Mouse (Mus musculus): ENCODE data around the gene Asna1. TPM values are rescaled to one million over a fixed set of nuclear protein-coding genes. Genes with fewer than 3 reads are reported as not detected.
A peak's percentile ranks its signal among the peaks of the same experiment; 100 is the strongest.

The Asna1 gene
- 10 to 100 TPM; 82.3 to 85.2 TPM for total RNA-seq (2021)

- peak; percentile 85 for DNase-seq
Observed at GRCm38 (mm10) chr8:85025098-85025932, at the start of gene Asna1. Asna1 (minus strand) TSS chr8:85025281.

DNA sequence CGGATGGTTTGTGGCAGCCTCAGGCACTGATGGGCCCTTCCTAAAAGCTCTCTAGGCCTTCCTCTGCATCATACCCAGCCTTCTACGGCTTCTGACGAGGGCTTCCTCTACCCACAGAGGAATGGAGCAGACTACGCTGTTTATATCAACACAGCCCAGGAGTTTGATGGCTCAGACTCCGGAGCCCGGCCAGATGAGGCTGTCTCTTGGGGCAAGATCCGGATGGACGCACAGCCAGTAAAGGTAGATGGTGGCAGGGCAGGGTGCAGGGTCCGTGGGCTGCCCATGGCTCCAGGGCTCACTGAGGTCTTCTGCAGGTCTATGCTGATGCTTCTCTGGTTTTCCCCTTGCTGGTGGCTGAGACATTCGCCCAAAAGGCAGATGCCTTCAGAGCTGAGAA, 49.5 kb upstream of the Asna1 start:
- DNase-seq, result no peak

- DNase-seq, result no peak
Observed at GRCm38 (mm10) chr8:85074167-85074566, 49.1 kb upstream of the Asna1 start.

GRCm38 (mm10) chr8:85073041-85073612, 48.0 kb upstream of the Asna1 start:
- no peak for DNase-seq

DNA sequence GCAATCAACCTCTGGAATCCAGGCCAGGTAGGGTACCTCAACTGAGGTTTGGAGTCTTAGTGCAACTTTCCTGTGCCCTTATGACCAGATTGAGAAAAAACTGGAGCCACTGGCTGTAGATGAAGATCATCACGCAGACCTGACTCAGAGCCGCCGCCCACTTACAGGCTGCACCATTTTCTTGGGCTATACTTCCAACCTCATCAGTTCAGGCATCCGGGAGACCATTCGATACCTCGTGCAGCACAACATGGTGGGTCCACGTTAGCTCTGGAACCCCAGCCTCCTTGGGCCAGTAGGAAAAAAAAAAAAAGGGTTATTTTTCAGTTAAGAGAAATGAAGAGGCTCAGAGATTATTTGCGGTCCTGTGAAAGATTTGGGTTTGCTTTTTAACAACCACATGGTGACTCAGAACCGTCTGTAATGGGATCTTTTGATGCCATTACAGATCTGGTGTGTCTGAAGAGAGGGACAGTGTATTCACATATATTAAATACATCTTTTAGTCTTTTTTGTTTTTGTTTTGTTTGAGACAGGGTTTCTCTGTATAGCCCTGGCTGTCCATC, 47.4 kb upstream of the Asna1 start:
- no peak for DNase-seq

- peak; percentile 92 for DNase-seq
Observed at GRCm38 (mm10) chr8:85071514-85072281, 46.6 kb upstream of the Asna1 start, which contains the start of gene Dhps. Dhps (plus strand) TSS chr8:85071757.

- DNase-seq, result no peak
Observed at GRCm38 (mm10) chr8:85071041-85071440, 46.0 kb upstream of the Asna1 start.

DNA sequence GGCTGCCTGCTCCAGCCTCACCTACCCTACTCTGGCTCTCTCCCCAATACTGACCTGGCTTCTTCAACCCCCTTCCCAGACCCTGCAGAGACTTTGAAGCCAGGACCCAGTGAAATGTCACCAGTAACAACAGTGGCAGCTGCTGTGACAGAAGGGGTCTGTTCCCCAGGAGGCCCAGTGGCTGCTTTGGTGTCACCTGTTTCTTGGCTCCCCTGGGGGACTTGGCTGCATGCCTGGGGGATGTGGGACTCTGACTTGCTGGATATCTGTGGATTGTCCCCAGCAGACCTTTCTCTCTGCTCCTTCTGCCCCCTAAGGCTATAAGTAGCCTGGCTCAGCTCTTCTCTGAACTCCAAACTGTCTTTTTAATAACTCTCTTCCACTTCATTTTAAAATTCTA, 42.9 kb upstream of the Asna1 start, which contains the start of gene Gm5741:
Gene Gm5741 (minus strand): TSS at position 1 of the 400 bp plus-strand sequence.
- no peak for DNase-seq

- no peak for DNase-seq
Observed at GRCm38 (mm10) chr8:85067155-85067554, 42.1 kb upstream of the Asna1 start.

- no peak for DNase-seq
Observed at GRCm38 (mm10) chr8:85065213-85065612, 40.1 kb upstream of the Asna1 start.

- no peak for DNase-seq
Observed at GRCm38 (mm10) chr8:85062603-85063002, 37.5 kb upstream of the Asna1 start.

- peak; percentile 91 for DNase-seq
Observed at GRCm38 (mm10) chr8:85059879-85060616, 35.0 kb upstream of the Asna1 start, which contains the start of gene Fbxw9. Fbxw9 (plus strand) TSS chr8:85060055.

DNA sequence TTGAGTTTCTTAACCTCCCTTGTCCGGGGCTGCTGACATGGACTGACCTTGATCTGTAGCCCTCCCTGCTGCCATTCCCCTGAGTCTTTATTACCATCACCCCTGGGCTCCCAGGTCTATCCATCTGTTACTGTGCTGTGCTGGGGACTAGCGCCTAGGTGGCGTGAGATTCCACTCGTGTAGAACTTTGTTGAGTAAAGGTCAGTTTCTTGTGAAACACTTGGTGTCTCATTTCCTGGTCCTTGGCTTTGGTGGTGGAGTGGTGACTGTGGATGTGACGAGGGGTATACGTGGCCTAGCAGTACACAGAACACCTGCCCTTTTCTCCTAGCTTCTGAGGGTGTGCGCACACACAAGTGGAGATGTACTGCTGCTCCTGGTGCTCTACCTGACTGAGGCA, 32.3 kb upstream of the Asna1 start:
- no peak for DNase-seq

DNA sequence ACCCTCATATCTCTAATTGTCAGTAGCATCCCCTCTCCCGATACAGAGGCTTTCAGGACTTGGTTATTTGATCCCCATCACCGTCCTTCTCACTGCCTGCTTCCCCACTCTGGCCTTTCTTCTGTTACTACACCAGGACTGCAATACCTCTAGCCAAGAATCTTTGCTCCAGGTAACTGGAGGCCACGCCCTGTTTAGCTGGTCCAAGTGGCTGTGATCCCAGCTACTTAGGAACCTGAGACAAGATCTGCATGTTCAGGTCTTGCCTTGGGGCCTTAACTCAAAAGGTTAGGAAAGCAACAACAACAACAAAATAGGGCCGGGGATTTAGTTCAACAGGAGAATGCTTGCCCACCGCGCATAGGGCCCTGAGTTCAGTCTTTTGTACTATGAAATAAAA, 18.5 kb upstream of the Asna1 start:
- DNase-seq, result no peak

DNA sequence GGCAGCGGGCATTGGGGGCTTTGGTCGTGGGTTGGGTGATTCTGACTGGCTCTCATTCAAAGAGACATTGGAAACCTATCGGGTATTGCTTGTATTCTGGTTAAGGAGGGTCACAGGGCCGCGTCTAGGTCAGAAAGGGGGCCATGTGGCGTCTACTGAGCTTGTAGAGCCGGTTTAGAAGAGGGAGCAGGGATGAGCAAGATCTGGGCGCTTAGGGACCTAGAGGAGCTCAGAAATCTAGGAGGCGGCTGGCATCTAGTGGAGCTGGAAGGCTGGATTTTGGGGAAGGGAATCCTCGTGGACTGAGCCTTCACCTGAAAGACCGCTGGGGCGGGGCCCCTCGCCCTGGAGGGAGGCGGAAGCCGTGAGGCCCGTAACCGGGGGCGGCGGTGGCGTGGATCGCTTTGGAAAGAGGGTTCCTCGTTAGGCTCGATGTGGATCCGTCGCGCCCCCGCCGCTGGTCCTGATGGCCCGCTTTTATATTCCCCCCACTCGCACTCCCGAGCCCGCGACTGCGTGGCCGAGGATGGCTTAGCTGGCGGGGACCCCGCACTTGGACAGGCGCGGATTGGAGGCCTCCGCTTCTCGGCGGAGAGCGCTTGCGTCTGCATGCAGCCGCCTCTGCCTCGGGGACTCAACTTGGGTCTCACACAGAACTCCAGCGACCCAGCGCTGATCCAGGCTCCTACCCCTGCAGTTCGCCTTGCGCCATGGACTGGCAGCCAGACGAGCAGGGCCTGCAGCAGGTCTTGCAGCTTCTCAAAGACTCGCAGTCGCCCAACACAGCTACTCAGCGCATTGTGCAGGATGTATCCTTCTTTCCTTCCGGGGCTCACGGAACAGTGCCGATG, 12.8 kb upstream of the Asna1 start:
- DNase-seq, result peak; percentile 59

- no peak for DNase-seq
Observed at GRCm38 (mm10) chr8:85037366-85037680, 12.2 kb upstream of the Asna1 start.

GRCm38 (mm10) chr8:85036718-85037365, 11.8 kb upstream of the Asna1 start, which contains the start of gene Tnpo2:
Tnpo2 (plus strand) TSS chr8:85036915.
- peak; percentile 89 for DNase-seq

- no peak for DNase-seq
Observed at GRCm38 (mm10) chr8:85036381-85036717, 11.3 kb upstream of the Asna1 start.

GRCm38 (mm10) chr8:85035728-85036310, 10.7 kb upstream of the Asna1 start:
- DNase-seq, result no peak

- DNase-seq, result no peak
Observed at GRCm38 (mm10) chr8:85035165-85035727, 10.2 kb upstream of the Asna1 start.
